Mouse (Mus musculus) ZHBTc4 (cell line): ENCODE measurements around the gene Gadd45gip1.

Source experiments
- DNase-seq: peaks from one replicate; pipeline ENCODE4 v3.0.0-alpha.2; 2011; ENCODE audit warnings: low read depth, low spot score

Gadd45gip1 gene

DNA sequence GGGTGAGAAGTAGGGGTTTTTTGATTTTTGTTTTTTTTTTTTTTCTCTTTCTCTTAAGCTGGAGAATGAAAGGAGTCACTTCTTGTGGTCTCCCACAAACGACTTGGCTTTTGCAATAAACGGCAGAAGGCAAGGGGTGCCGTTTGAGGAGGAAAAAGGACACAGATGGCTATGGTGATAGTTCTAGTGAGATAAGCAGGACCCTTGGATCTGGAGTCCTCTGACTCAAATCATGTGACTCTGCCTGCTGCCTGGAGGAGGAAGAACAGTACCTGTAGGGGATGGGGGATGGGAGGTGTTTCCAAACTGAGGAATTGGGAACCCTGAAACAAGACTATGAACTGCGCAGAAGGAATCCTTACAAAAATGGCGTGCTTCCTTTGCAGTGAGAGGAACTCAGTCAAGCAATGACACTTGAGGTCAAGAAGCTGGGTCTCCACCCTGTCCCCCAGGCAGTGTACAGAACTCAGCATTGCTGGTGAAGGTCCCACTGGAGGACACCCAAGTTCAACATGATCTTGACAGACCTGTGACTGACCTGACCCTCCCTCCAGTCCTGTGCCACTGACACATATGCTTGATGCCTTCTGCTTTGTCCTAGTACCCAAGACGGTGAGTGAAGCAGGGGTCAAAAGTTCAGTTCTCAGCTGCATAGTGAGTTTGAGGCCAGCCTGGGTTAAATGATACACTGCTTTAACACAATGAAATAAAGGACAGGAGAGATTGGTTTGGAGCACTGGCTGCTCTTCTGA, 16.5 kb downstream of the Gadd45gip1 start:
- DNase-seq, result peak; percentile 53

DNA sequence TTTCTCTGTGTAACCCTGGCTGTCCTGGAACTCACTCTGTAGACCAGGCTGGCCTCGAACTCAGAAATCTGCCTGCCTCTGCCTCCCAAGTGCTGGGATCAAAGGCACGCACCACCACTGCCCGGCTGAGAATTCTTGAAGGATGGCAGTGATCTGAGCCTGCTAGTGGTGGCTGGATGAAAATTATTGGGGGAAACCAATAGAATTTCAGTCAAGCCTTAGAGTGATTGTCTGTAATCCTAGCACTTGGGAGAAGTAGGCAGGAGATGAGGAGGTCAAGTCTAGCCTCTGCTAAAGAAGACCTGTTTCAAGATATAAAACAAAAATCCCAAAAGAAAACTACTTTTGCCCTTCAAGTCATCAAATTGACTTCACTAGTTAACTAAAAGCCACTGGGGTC, 25.1 kb downstream of the Gadd45gip1 start:
- no peak for DNase-seq

DNA sequence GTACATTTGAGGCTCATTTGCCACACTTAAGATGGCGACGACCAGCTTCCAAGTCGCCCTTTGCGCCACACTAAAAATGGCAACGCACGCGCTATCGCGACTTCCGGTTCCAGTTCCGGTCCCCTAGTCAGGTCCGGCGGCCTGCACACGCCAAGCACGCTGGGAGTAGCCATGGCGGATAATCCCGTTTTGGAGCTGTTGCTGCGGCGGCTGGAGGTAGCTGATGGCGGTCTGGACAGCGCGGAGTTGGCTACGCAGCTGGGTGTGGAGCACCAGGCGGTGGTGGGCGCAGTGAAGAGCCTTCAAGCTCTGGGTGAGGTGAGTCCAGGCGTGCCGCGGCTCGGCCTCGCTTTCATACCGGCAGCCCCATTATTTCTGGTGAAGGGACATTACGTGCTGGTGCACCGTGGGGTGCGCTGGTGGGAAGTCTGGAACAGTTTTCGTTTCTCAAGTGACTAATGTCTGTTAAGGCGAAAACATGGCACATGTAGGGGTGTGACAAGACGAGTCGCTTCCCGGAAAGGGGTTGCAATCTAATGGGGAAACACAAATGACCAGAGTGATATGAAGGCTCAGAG, 25.6 kb downstream of the Gadd45gip1 start, which contains the start of gene Farsa:
Gene Farsa (plus strand): TSS at position 126 of the 578 bp plus-strand sequence.
- DNase-seq, result peak; percentile 96

DNA sequence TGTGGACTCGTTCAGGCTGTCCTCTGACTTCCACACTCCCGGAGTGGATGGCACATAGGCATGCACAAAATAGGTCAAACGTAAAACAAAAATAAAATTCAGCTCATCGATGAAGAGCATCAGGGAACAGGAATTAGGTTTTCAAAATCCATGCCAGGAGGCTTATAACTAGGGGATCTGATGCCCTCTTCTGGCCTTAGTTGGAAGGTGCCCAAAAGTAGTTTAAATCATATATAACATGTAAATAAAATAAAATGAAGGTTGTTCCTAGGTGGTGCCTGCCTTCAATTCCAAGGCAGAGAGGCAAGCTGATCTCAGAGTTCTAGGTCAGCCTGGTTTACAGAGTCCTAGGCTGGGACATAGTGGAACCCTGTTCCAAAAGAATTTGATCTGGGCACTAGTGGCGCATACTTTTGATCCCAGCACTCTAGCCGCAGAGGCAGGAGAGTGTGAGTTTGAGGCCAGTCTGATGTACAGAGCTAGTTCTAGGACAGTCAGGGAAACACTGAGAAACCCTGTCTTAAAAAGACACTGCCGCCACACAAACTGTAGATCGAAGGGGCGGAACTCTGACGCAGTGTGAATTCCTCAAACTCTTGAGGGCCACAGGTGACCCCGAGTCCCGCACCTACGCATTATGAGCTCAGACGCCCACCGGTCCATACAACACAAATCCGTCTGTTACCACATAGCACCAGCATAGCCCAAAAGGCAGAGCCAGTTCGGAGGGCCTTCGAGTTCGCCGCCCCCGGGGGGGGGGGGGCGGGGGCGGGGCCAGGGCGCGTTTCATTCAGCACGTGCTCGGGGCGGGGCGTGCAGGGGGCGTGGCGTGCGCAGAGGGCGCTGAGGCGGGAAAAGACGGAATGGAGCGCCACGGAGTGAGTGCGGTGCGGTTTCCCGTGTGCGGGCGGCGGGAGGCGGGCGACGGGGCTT, 40.3 kb downstream of the Gadd45gip1 start, which contains the start of gene Syce2:
Gene Syce2 (plus strand): TSS at position 736 of the 933 bp plus-strand sequence.
- DNase-seq, result peak; percentile 91

DNA sequence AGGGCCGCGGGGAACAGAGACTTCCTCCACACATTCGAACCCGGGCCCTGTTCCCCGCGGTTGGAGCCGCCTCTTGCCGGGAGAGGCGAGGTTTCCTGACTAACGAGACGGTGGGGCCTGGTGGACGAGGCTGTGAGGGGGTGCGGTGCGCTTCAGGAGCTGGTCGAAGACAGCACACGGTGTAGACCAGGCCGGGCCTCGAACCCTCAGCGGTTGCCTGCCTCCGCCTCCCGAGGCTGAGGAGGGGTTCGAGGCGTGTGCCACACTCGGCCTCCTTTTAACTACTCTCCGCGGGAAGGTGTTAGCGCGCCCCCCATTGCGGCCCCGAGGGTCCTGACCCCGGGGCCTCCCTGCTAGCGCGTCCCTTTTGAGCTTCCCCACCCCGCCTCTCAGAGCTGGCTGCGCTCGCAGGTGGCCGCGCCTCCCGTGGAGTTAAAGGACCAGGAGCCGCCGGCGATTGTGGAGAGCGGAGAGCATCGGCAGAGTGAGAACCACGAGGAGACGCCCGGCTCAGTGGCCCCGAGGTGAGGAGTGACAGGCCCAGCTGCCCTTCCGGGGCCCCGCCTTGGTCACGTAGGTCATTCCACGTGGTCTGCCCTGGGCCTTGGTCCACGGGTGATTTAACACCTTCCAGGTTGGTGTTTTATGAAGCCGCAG, 41.1 kb downstream of the Gadd45gip1 start:
- peak; percentile 74 for DNase-seq

DNA sequence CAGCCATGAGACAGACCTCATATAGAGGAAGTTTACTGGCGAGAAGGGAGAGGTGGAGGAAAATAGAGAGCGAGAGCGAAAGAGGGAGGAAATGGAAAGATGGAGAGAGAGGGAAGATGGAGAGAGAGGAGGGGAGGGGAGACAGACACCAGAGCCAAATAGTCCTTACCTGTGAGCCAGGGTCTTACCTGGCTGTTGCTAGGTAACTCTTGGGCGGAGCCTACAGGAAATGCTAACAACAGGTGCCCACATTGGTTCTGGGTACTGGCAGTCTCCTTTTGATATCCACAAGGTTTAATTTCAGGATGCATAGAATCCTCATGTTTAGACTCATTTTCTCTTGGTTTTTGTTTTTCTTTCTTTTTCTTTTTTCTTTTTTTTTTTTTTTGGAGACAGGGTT, 41.7 kb downstream of the Gadd45gip1 start:
- DNase-seq, result no peak

DNA sequence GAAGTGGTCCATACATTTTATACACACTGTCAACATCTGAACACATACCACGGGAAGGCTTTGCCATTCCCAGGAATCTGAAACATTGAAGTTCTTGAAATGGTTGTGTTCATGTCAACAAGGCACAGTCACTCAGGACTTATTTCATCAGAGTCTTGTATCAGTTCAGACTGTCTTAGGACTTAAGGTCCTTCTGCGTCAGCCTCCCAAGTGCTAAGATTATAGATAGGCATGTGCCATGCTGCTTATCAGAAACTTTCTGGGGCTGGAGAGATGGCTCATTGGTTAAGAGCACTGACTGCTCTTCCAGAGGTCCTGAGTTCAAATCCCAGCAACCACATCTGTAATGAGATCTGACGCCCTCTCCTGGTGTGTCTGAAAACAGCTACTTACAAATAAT, 43.0 kb downstream of the Gadd45gip1 start:
- DNase-seq, result no peak

DNA sequence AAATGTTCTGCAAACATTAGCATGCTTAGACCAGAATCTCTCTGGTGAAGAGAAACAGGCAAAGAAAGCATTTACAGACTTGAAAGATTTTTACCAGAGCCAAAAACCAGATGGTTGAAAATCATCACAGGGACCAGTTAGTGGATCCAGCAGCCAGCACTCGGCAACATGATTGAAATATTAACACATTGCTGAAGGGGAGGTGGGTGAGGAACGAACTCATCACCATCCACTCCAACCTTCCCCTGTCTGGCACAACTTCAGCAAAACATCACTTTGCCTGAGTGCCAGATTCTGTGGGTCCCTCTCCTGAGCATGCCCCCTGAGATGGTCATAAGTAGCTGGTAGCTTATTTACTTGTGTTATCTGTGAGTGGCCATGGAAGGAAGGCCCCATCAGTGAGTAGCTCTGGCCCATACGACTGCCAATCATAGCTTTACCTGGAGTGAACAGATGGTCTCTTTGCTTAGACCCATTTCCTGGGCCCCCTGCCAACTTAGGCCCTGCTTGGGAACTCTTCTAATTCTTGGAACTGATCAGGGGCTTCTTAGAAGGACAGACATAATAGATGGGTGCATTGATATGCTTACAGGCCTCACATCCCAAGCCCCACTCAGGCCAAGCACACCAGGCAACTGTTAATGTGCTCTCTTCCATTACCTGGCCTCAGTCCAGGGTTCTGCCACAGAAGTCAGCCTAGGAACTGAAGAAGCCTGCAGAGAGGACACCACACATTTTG, 46.1 kb downstream of the Gadd45gip1 start:
- no peak for DNase-seq

DNA sequence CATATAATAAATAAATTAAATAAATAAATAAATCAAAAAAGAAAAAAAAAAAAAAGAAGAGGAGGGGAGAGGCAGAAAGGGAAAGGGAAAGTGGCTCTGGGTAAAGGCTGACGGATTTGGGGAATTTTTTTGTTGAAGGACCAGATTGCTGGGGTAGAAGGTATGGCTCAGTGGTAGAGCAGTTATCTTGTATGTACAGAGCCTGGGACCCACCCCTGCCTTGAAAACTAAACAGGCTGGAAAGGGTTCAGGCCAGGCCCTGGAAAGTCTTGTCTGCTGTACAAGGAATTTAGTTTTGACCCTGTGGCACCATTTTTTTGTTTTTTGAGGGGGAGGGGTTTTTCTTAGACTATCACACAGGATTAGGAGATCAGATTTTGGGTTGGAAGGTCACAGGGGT, 47.6 kb downstream of the Gadd45gip1 start:
- DNase-seq, result no peak

DNA sequence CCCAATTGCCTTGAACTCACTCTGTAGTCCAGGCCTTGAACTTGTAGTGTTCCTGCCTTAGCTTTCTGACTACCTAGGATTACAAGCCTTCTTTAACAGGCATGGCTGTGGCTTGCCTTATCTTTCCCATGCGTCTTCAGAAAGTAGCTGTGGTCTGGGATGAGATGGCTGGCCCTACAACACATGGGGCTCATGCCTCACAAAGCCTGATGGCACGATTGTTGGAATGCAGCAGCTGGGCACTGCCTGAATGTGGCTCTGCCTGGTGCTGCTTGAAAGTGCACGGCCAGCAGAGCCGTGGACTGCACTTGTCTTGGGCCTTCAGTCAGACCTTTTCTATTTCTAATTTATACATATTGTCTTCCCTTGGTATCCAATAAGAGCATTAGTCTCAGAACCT, 53.4 kb downstream of the Gadd45gip1 start:
- no peak for DNase-seq
